Mouse (Mus musculus) embryo, embryonic 11 days (tissue): Measurements from ENCODE around the gene Hoxa9.
A peak's percentile ranks its signal among the peaks of the same experiment; 100 is the strongest.

ENCODE experiments used
- DNase-seq: peaks from one replicate; pipeline ENCODE4 v3.0.0-alpha.2; 2015

Hoxa9 gene

DNA sequence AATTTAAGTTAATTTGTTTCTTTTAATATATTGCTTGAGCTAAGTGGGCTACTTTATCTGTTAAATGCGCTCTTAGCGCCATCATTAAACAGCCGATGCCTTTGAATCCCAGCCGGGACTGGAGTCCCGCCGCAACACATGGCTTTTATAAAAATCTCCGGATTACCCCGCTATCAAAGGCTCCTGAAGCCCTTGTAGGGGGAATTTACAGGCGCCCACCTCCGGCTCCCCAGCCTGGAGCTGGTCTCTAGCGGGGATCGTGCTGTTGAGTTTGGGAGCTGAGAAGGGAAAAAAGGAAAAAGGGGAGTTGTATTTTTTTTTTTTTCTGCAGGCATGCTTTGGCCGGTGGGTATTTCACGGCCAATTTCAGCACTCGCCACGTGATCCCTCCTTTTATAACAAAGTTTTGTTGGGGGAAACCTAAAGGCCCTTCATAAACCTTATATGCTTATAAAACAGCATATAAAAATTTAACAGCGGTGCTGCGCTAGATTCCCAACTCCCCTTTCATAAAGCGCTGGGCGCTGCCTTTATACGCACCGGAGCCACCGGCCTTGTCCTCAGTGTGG, 13.7 kb upstream of the Hoxa9 start:
- DNase-seq: no peak

DNA sequence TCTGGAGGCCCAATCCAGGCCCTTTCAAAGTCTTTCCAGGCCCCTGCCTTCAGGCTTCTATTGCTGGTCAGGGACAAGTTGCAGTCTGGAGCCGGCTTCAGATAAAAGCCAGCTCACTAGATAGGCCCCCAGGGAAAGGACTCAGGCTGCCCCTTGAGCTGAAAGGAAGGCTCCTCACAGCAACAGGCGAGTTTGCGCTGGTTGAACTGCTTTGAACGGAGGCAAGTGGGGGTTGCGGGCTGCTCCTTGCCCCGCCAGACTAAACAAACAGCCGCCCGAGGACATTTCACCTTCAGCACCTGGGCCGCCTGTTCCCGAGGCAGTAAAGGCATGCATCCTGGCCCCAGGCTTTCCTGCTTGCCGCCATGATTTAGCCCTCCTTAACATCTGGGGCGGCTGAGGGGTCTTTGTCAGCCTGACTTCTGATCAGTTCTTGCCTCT, 12.8 kb upstream of the Hoxa9 start:
- DNase-seq: no peak

- no peak for DNase-seq
These were observed 12.0 kb upstream of the Hoxa9 start for GRCm38 (mm10) chr6:52242801-52243332.

GRCm38 (mm10) chr6:52241001-52241621, 10.2 kb upstream of the Hoxa9 start:
- no peak for DNase-seq

DNA sequence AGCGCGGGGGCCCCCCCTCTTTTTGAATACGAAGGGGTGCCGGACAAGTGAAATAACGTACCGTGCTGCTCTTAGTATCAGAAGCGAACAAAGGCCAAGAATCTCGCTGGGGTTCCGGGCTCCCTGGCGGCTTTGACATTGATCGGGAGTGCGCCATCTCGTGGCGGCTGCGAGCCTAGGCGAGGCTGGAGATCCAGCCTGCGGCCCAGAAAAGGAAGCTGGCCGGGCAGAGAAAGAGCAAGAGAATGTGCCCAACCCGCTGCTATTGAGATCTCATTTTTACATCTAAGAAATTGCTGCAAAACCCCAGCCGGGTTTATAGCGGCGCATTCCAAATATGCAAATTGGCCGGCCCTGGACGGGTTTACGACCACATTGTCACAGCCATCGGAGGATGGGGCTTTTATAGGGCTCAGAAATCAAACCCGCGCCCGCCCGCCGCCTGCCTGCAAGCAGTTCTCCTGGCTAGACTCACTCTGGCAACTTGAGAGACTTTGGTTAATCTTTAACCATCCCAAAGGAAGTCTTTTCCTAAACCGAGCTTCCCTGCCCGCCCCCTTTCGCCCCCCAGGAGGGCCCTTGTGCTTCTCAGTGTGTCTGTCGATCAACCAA, 9.6 kb upstream of the Hoxa9 start, which contains the start of gene Hoxa10:
TSS of gene Hoxa10 (minus strand) at position 466 of the 612 bp plus-strand sequence.
- peak; percentile 95 for DNase-seq

DNA sequence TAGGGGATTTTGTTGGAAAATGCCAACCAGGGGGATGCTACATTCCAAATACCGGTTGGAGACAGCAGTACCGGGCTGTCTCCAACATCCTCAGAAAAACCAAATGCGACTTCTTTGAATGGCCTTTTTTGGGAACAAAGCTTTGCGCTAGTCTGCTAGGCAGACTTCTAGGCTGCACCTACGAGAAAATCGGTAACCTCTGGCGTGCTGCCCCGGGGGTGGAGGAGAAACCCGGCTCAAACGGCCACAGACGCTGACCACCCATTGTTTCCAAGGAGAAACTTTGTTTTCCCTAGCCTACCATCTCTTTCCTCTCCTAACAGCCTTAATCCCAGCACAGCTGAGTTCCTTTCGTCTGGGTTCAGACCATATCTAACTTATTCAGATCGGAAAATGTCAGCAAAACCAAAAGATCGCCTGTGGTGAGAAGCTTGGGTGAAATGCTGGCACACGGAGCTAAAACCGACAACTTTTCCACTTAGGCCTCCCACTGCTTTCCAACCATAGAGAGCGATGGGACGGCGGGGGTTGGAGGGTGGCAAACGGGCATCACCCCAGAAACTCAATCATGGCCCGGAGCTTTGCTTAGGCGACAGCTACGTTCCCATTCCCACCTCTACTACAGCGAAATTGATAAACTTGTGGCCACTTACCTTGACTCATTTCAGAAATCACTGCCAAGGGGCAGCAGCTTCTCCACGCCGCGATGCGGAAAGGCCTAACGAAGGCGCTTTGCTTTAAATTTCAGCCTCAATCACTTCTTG, 8.9 kb upstream of the Hoxa9 start:
- DNase-seq: no peak

- no peak for DNase-seq
These were observed 8.1 kb upstream of the Hoxa9 start for GRCm38 (mm10) chr6:52238976-52239375.

GRCm38 (mm10) chr6:52238155-52238545, 7.3 kb upstream of the Hoxa9 start:
- DNase-seq: no peak

DNA sequence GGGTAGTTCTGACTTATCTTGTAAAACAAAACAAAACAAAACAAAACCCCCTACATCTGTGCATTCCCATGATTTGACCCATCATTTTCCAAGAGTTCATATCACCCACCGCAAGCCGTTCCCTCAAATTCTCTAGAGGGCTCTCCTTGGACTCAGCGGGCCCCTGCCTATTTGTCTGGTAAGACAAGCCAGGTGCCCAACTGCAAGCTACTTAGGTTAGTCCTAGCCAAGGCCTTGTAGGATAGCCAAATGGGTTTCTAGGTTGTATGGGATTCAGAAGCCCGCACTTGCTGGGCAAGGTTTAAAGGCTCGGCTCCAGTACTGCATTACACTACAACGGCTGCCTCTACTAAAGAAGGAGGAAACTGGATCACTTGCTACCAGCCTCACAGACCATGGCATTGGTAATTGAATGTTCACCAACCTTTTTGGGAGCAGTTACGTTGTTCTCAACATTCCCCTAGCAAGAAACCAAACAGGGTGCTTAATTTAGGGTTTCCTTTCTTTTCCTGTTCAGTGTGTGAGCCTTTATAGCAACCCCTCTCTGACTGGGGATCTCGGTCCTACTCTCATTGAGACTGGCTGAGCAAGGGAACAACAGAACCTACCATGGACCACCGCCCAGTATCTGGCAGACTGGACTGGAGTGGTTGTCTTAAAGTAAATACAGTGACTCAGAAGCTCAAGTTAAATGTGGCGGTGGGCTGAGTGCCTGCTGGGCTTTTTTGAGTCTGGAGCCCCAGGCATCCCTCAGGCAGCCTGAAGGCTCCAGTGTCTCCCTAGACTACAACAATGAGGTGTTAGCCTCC, 6.7 kb upstream of the Hoxa9 start:
- no peak for DNase-seq

- DNase-seq: no peak
These were observed 5.9 kb upstream of the Hoxa9 start for GRCm38 (mm10) chr6:52236806-52237205.

- no peak for DNase-seq
These were observed 5.0 kb upstream of the Hoxa9 start for GRCm38 (mm10) chr6:52235866-52236265.

GRCm38 (mm10) chr6:52235267-52235666, 4.4 kb upstream of the Hoxa9 start:
- DNase-seq: no peak

DNA sequence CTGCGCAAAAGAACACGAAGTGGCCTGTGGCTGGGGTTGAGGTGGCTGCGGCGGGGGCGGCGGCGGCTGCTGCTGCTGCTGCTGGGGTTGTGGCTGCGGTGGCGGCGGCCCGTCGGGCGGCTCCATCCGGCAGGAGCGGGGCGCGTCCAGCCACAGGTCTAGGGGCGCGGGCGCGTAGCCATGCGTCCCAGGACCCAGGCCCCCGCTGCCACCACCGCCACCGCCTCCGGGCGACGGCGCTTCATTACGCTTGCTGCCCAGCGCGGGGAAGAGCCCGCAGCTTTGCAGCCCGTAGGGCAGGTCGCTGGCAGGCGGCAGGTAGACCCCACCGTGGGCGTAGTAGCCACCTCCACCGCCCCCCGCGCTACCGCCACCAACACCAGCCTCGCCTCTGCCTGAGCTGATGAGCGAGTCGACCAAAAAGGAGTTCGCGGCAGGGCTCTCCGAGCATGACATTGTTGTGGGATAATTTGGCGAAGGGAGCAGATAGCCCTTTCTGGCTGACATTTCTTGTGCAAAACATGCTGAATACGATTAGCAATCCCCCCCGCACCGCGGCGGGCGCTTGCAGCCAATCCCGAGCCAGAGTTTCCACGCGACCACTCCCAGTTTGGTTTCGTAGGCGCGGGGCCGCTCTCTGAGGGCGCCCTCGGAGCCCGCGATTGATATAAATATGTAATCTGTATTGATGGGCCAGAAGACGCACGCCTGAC, 3.7 kb upstream of the Hoxa9 start:
- DNase-seq: no peak

DNA sequence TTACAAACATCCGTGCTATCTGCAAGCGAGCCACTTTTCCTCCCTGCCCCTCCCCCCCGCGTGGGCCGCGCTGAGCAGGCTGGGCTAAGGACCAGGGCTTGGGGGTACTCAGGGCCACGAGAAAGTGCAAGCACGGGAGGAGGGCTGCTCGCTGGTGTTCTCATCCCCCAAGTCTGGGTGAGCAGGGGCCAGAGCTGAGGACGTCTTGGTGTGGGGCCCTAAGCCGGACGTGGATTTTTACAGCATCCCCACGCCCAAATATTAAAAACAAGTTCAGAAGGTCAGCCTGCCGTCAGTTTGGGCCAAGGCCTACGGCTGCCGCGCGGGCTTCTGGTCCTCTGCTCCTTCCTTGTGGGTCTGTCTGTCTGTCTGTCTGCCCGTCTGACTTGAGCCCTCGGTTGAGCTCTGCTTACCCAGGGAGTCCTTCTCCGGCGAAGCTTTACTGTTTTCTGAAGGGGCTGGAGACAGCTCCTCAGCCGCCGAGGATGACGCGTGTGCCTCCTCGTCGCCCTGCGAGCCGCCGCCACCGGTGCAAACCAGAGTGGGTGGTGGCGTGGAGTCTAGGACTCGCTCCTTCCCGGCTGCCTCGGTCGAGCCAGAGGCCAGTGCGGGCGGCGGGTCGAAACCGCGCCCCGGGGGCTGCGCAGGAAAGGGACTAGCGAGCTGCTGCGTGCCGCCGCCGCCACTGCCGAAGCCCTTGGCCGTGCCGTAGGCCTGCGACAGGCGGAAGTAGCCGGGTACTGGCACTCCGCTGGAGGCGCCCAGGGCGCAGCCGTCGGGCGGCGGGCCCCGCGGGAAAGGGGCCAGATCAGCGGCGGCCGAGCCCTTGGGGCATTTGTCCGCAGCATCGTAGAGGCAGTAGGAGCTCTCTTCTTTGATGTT, 2.9 kb upstream of the Hoxa9 start:
- no peak for DNase-seq

DNA sequence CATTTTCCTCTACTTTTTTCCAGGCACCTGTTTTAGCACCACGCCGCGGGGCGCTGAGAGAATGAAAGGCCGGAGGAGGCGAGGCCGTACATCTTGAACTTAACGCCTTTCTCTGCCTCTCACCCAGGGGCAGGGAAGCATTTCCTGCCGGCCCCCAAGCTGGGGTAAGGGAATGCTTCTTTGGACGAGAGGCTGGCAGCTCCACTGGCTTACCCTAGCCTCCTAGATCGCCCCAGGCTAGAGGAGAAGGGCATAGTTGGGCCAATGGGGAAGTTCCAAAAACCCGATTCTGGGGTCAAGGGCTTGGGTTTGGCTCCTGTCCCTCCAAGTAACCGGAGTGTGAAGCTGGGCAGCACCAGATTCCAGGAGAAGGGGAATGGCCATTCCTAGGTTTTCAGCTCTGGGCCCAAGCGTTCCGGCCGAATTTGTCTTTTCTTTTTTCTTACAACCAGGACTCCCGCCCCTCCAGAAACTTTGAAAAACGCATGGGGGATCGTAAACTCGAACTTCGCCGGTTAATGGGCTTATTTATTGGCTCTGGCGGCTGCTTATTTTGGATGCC, 2.2 kb upstream of the Hoxa9 start:
- DNase-seq: no peak

GRCm38 (mm10) chr6:52232568-52232965, 1.7 kb upstream of the Hoxa9 start:
- DNase-seq: no peak

GRCm38 (mm10) chr6:52231885-52232567, 1.1 kb upstream of the Hoxa9 start:
- no peak for DNase-seq

- DNase-seq: no peak
These were observed 1.1 kb downstream of the Hoxa9 start for GRCm38 (mm10) chr6:52229558-52230416.
